Mouse (Mus musculus) midbrain, embryonic 11.5 days (tissue): ENCODE measurements around the gene Sox2. TPM values are rescaled to one million over a fixed set of nuclear protein-coding genes. Genes with fewer than 3 reads are reported as not detected.

Source experiments
- ATAC-seq: fragments of 200-750 bp; cut with Nextera tagmentation; 2 replicates; pipeline ENCODE4 v1.8.0; 2017; ENCODE audit warnings: moderate TSS enrichment, moderate library complexity; ENCODE audit not compliant: low FRiP score
- DNase-seq: peaks from one replicate; pipeline ENCODE4 v3.0.0; 2015; ENCODE audit warnings: low spot score; ENCODE audit errors: missing footprints
- H3K27ac ChIP-seq: fragments of 300-500 bp; sonication (generic); 2 replicates; pipeline ENCODE4 v1.5.1; 2014; ENCODE audit warnings: low read depth, low read length
- H3K27me3 ChIP-seq: fragments of 300-500 bp; sonication (generic); 2 replicates; pipeline ENCODE4 v1.6.1; 2014; ENCODE audit warnings: mild to moderate bottlenecking, low read length, moderate library complexity, mixed read lengths; ENCODE audit not compliant: control insufficient read depth, insufficient read depth
- H3K36me3 ChIP-seq: fragments of 300-500 bp; sonication (generic); 2 replicates; pipeline ENCODE4 v1.6.1; 2014; ENCODE audit warnings: mild to moderate bottlenecking, low read length, moderate library complexity, mixed read lengths; ENCODE audit not compliant: control insufficient read depth, insufficient read depth
- H3K4me1 ChIP-seq: fragments of 300-500 bp; sonication (generic); 2 replicates; pipeline ENCODE4 v1.6.1; 2014; ENCODE audit warnings: low read length; ENCODE audit not compliant: control insufficient read depth, insufficient read depth
- H3K4me2 ChIP-seq: fragments of 300-500 bp; sonication (generic); 2 replicates; pipeline ENCODE4 v1.6.1; 2014; ENCODE audit warnings: mild to moderate bottlenecking, moderate library complexity
- H3K4me3 ChIP-seq: fragments of 300-500 bp; sonication (generic); 2 replicates; pipeline ENCODE4 v1.5.1; 2014; ENCODE audit warnings: low read depth, low read length
- H3K9ac ChIP-seq: fragments of 300-500 bp; sonication (generic); 2 replicates; pipeline ENCODE4 v1.6.1; 2014; ENCODE audit warnings: low read length
- H3K9me3 ChIP-seq: fragments of 300-500 bp; sonication (generic); 2 replicates; pipeline ENCODE4 v1.6.1; 2016; ENCODE audit warnings: low read length; ENCODE audit not compliant: control insufficient read depth
- WGBS: fragments of 180-500 bp; shearing (Covaris S2); extraction: QIAGEN DNeasy Blood & Tissue Kit; methylation state at CpG from one replicate; pipeline ENCODE4 v1.1.7; 2014; 5-methylcytosine and 5-hydroxymethylcytosine counted together
- polyA plus RNA-seq: library from polyadenylated mRNA; unstranded; fragments of >200 nt; fragmentation: Nextera tagmentation; extraction: Ambion mirVana; gene quantifications from 2 replicates; pipeline ENCODE4 v1.2.1, GENCODE M21; 2014

Sox2 gene
- polyA plus RNA-seq, 1 experiment from 2014 or later = 48.7 TPM

DNA sequence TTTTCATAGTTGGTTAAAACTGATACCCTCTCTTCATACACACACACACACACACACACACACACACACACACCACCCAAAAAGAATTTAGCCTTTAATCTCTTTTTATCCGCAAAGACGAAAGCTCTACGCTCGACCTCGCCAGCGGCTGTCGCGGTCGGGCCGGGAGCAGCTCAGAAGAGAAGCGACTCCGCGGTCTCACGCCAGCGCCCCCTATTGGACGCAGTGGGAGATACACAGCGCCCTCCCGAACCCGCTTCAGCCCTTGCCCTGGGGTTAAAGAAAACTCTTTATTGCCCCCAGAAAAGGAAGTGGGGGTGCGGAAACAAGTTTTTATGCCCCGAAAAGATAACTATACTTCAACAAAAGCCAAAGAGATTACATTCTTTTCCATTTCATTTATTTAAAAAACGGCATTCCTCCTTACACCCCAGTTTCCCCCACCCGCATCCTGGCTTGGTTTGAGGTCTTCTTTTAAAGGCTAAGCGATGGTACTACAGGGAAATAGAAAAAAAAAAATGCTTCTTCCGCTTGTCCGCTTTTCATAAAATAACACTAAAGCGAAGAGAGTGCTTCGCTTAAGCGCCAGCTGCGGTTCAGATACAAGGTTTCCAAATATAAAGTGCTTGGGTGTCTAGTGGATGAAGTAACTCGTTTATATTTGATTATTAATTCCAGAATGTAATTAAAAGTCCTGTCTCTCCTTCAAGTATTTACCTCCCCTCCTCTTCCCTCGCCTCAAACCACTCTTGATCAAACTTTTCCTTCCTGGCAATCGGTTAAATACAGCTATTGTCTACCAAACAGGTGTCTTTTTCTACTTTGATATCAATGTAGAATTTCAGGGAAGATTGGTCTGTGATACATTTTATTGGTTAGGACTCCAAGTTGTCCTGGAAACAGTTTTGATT is 9.3 kb upstream of the Sox2 start:
- ATAC-seq = peak; percentile 10; the same call in 1 of the 2 replicates
- Histone ChIP-seq H3K4me2 (peak overlapping the region; percentile 83), H3K9me3 (no peaks in the 10 kb centered on the region), H3K9ac (peak overlapping the region; percentile 80), H3K27ac (no peak overlapping the region; the same call in 1 of the 2 replicates), H3K4me1 (peaks cover 68% of the 10 kb centered on the region), H3K4me3 (peak overlapping the region; percentile 41), H3K27me3 (peaks cover 9% of the 10 kb centered on the region), H3K36me3 (no peaks in the 10 kb centered on the region)
- peak; percentile 99 for DNase-seq
- 3% methylated on average over 33 of the region's 33 CpGs for WGBS

DNA sequence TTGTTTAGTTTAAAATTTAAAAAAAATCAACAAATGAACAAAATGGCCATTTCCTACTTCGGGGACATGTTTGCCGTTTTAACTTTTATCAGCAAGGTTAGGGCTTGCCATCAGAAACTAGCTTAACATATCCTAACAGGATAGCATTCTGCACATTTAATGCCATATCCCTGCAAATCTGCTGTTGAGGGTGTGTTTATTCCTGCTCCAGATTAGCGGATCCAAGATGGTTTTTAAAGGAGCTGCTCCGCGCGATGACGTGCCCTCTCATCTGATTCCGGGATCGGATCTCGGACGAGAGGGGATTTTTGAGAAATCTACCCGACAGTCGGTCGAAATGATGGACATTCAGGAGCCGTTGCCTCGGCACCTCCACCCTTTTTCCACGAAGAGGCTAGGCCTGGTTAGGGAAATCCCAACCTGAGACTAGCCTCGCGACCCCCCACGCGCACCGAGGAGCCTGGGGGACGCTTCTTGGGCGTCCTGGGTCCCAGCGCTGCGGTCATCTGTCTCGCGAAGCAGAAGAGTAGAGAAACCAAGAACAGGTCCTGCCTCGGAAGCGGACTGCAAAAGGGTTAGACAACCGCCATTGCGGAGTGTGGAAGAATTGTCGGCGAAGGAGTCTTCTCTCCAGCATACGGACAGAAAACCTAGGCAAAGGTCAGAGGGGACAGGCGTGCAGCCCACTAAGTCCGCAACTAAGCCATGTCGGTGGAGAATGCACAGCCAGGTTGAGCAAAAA is 8.3 kb upstream of the Sox2 start:
- H3K27me3 ChIP-seq = peaks cover 9% of the 10 kb centered on the region
- ATAC-seq (no peak), DNase-seq (peak; percentile 98)
- H3K4me3 ChIP-seq = peak overlapping the region; percentile 41
- peak overlapping the region; percentile 80 for H3K9ac ChIP-seq
- H3K36me3 ChIP-seq = no peaks in the 10 kb centered on the region
- H3K4me2 ChIP-seq = peak overlapping the region; percentile 83
- peak overlapping the region; percentile 77 for H3K27ac ChIP-seq
- WGBS = under 1% methylated on average over 38 of the region's 38 CpGs
- H3K9me3 ChIP-seq = no peaks in the 10 kb centered on the region
- peaks cover 76% of the 10 kb centered on the region for H3K4me1 ChIP-seq

DNA sequence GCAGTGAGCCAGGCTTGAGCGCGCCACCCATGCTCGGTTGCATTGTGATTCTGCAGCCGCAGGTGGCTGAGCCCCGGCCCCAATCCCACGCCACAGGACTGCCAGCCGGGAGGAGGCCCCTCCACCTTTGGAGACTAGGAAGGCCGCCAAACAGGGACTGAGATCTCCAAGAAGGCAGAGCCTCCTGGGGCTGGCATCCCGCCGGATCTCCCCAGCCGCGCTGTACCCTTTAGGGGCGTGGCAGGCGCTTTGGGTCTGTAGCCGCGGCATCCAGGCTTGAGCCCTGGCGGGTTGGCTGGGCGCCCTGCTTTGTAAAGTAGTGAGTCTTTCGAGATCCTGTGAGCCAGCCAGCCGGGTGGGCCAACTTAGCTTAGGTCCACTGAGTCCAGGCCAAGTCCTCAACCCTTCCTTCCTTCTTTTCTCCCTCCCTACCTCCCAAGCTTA is 7.7 kb upstream of the Sox2 start:
- Histone ChIP-seq H3K27ac (peak overlapping the region; percentile 77), H3K36me3 (no peaks in the 10 kb centered on the region), H3K4me2 (peak overlapping the region; percentile 83), H3K27me3 (peaks cover 9% of the 10 kb centered on the region), H3K9me3 (no peaks in the 10 kb centered on the region), H3K4me1 (peaks cover 73% of the 10 kb centered on the region), H3K4me3 (peak overlapping the region; percentile 41), H3K9ac (peak overlapping the region; percentile 80)
- ATAC-seq = peak; percentile 44
- no peak for DNase-seq
- 0% methylated on average over 20 of the region's 20 CpGs for WGBS

GRCm38 (mm10) chr3:34643067-34643466 is 7.1 kb upstream of the Sox2 start:
- ATAC-seq (no peak), DNase-seq (peak; percentile 91)
- Histone ChIP-seq H3K4me2 (peak overlapping the region; percentile 83), H3K9me3 (no peaks in the 10 kb centered on the region), H3K4me3 (peak overlapping the region; percentile 41; the same call in 1 of the 2 replicates), H3K36me3 (no peaks in the 10 kb centered on the region), H3K9ac (peak overlapping the region; percentile 80), H3K27ac (no peak overlapping the region), H3K27me3 (peaks cover 9% of the 10 kb centered on the region), H3K4me1 (peaks cover 71% of the 10 kb centered on the region)
- WGBS = 4% methylated on average over 5 of the region's 5 CpGs

DNA sequence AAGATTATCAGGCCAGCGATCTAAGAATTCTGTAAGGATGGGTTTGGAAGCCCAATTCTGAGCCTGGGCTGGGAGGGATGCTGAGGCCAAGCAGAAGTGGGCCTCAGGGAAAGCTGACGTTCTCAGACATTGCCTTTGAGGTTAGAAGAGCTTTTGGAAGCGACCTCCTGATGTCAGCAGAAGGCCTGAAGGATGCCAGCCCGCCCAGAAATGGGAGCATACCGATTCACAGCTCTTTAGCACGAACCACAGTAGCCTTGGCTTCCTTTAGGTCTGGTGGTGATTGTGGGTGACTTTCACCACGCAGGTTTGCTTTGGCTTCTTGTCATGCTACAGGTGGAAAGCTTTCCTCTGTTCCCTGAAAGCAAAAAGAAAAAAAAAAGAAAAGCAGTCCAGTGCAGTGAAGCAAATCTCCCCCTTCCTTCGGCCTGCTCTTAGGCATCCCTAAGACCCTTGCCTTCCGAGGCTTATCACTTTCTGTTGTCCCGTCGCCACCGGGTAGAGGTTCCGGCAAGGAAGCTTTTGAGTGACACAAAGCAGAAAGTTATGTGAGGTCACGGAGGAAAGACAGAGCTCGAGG is 6.6 kb upstream of the Sox2 start:
- H3K9me3 ChIP-seq = no peaks in the 10 kb centered on the region
- H3K9ac ChIP-seq = peak overlapping the region; percentile 80
- peaks cover 9% of the 10 kb centered on the region for H3K27me3 ChIP-seq
- peaks cover 71% of the 10 kb centered on the region for H3K4me1 ChIP-seq
- 4% methylated on average over 15 of the region's 15 CpGs for WGBS
- H3K36me3 ChIP-seq = no peaks in the 10 kb centered on the region
- peak overlapping the region; percentile 9; the same call in 1 of the 2 replicates for H3K4me3 ChIP-seq
- peak; percentile 93 for DNase-seq
- H3K4me2 ChIP-seq = peak overlapping the region; percentile 83
- no peak for ATAC-seq
- H3K27ac ChIP-seq = peak overlapping the region; percentile 36

DNA sequence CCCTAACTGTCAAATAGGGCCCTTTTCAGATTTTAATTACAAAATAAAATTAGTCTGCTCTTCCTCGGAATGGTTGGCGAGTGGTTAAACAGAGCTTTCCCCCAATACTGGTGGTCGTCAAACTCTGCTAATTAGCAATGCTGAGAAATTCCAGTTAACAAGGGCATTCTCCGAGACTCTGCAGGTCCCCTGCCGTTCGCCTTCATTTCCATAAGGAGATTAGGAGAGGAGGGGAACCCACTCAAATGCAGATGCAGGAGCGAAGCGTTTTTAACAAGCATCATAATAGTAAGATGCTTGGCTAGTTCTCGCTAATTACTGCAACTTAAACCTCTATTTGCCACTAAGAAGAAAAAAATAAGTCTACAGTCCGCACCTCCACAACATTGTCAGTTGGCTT is 4.0 kb upstream of the Sox2 start:
- peaks cover 59% of the 10 kb centered on the region for H3K4me1 ChIP-seq
- H3K4me2 ChIP-seq = peak overlapping the region; percentile 20
- peaks cover 3% of the 10 kb centered on the region for H3K27me3 ChIP-seq
- ATAC-seq (no peak), DNase-seq (peak; percentile 89)
- H3K9ac ChIP-seq = no peak overlapping the region; the same call in 1 of the 2 replicates
- no peaks in the 10 kb centered on the region for H3K36me3 ChIP-seq
- H3K27ac ChIP-seq = peak overlapping the region; percentile 3; the same call in 1 of the 2 replicates
- under 1% methylated on average over 10 of the region's 10 CpGs for WGBS
- H3K4me3 ChIP-seq = no peak overlapping the region
- no peaks in the 10 kb centered on the region for H3K9me3 ChIP-seq

- DNase-seq = peak; percentile 99
- Histone ChIP-seq H3K9me3 (no peaks in the 10 kb centered on the region), H3K9ac (peak overlapping the region; percentile 99; the same call in 1 of the 2 replicates), H3K4me2 (peak overlapping the region; percentile 98), H3K27ac (peak overlapping the region; percentile 92), H3K4me3 (peak overlapping the region; percentile 92), H3K36me3 (no peaks in the 10 kb centered on the region), H3K27me3 (no peaks in the 10 kb centered on the region; the same call in none of the 2 replicates), H3K4me1 (peaks cover 47% of the 10 kb centered on the region)
- no peak; the same call in 1 of the 2 replicates for ATAC-seq
- WGBS = under 1% methylated on average over 14 of the region's 14 CpGs
These were observed 2.5 kb upstream of the Sox2 start for GRCm38 (mm10) chr3:34647688-34648087.

- Histone ChIP-seq H3K4me2 (peak overlapping the region; percentile 98), H3K4me1 (peaks cover 44% of the 10 kb centered on the region), H3K27me3 (no peaks in the 10 kb centered on the region; the same call in none of the 2 replicates), H3K4me3 (peak overlapping the region; percentile 92), H3K27ac (peak overlapping the region; percentile 92), H3K9ac (peak overlapping the region; percentile 99), H3K36me3 (no peaks in the 10 kb centered on the region), H3K9me3 (no peaks in the 10 kb centered on the region)
- ATAC-seq = peak; percentile 42
- peak; percentile 97 for DNase-seq
- 0% methylated on average over 19 of the region's 19 CpGs for WGBS
These were observed 1.9 kb upstream of the Sox2 start for GRCm38 (mm10) chr3:34648105-34648832.
